Mouse (Mus musculus): Measurements from ENCODE around the gene Zan.

The Zan gene

DNA sequence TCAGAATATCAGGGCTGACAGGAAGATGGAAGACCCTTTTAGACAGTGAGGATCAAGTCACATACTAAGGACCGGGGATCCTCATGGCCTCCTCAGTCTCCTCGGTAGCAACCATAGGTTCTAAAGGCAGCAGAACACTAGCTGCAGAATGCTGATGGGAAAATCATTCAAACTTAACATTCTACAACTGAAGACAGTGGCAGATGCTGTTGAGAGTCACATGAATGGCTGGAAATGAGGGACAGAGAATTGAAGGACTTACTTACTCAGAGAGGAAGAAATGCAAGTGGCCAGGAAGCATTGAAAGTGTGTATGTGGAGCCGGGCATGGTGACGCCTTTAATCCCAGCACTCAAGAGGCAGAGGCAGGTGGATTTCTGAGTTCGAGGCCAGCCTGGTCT is at the start of gene Zan:
TSS of gene Zan (minus strand) at position 101 of the 400 bp plus-strand sequence.
- DNase-seq (ENCODE audit: low read depth, low spot score), result no peak

DNA sequence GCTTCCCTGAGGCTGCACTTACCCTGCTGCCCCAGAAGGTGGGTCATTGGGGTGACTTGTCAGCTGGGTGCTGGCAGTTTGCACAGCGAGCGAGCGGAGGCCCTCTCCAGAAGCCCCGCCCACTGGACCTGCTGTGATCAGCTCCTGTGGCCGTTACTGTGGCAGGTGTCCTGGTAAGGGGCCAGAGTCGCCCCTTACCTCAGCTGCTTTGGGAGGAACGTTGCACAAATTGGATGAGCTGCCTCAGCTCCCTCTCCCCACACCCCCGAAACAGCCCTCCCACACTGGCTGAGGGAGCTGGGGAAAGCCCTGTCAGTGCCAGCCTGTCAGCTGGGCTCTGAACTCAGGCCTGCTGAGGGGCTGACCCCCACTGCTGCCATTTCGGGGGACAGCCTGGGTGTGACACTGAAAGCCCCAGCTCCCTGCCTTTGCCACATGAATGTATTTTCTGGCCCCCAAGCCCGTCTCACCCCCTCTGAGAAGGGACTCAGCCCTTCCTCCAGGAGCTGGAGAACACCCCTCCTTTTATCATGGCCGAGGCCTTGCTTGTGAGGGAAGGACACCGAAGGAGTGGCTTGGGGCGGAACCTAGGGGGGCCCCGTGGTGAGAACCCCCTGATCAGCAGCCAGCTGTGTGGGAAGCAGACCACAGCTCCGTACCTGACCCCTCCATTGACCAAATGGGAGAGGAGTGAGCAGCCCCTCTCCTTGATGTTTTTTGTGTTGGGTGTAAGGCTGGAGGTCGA is 49.5 kb upstream of the Zan start:
- DNase-seq (ENCODE audit: low read depth, low spot score), result no peak

DNA sequence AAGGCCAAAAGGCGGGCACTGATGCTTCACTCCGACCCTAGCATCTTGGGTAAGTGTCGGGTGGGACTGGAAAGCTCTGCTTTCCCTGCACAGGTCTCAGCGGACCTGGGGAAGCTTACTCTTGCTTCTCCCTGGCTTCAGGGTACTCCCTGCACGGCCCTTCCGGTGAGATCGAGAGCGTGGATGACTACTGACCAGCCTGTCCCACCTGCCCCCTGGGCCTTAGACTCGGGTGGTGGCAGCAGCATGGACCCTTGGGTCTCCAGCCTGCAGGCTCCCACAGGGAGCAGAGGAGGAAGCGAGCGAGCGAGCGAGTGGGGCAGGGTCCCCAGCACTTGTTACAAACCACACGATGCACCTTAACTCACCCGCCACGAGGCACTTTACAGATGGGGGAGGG is 48.6 kb upstream of the Zan start:
- DNase-seq (ENCODE audit: low read depth, low spot score), result no peak

- DNase-seq (ENCODE audit: low read depth, low spot score), result no peak
Measured at GRCm38 (mm10) chr5:137524671-137525070, 47.8 kb upstream of the Zan start.

DNA sequence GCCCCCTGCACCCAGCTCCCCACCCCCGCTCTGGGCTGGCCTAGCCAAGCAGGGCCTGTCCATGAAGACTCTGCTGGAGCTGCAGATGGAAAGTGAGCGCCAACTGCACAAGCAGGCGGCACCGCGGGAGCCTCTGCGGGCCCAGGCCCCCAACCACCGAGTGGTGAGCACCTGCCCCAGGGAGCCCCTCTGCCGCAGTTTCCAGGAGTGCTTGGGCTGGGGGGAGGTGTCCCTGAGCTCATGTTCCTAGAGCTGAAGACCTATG is 47.3 kb upstream of the Zan start:
- no peak for DNase-seq (ENCODE audit: low read depth, low spot score)

GRCm38 (mm10) chr5:137523396-137524250 is 46.8 kb upstream of the Zan start:
- no peak for DNase-seq (ENCODE audit: low read depth, low spot score)

GRCm38 (mm10) chr5:137522711-137523110 is 45.8 kb upstream of the Zan start:
- DNase-seq (ENCODE audit: low read depth, low spot score), result no peak

DNA sequence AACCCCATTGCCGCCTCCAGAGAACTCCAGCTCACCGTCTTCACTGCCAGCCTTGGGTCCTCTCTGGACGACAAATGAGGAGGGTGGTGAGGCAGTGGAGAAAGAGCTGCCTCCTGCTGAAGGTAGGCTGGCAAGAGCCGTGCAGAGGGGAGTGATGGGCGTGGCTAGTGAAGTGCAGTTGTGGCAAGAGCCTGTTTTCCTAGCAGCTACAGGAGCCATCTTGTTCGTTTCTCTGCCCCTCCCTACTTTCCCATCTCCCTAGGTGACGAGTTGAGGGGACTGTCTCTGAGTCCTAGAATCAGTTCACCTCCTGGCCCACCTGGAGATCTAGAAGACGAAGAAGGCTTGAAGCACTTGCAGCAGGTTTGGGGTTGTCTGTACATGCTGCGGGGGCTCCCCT is 45.0 kb upstream of the Zan start:
- no peak for DNase-seq (ENCODE audit: low read depth, low spot score)

GRCm38 (mm10) chr5:137519691-137520550 is 43.1 kb upstream of the Zan start:
- DNase-seq (ENCODE audit: low read depth, low spot score), result no peak

DNA sequence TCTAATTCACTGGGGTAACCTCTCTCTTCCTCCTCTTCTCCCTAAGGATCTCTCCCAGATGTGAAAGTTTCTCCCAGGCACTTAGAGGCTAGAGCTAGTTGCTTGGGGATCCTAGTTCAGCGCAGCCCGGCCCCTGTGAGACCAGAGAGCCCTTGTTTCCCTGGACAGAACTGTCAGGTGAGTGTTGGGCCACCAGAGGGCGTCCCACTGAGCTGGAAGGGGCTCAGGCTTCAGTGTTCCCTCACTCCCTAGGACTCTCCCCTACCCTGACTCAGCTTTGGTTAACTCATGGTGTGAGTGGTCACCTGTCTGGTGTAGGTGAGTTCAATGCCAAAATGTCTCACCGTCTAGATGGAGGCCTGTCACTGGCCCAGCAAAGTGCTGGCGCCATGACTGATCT is 41.6 kb upstream of the Zan start, which contains the start of gene Gigyf1:
TSS of gene Gigyf1 (plus strand) at position 113 of the 400 bp plus-strand sequence.
- no peak for DNase-seq (ENCODE audit: low read depth, low spot score)

DNA sequence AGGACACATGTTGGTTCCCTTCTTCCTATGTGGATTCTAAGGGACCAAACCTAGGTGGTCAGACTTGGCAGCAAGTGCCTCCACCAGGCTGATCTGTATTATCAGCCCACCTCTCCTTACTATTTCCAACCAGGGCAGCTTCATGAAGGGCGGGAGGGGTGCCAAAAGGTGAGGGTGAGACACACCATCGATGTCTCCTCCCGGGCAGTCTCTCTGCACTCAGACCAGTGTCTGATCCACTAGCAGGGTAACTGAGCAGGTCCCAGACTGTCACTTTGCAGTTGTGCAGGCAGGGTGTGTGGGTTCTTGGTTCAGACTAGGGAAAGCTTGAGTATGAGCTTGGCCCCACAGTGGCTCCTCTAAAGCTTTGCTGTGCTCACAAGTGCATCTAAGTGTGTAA is 37.9 kb upstream of the Zan start:
- DNase-seq (ENCODE audit: low read depth, low spot score), result no peak

- no peak for DNase-seq (ENCODE audit: low read depth, low spot score)
Measured at GRCm38 (mm10) chr5:137513951-137514721, 37.3 kb upstream of the Zan start.

- no peak for DNase-seq (ENCODE audit: low read depth, low spot score)
Measured at GRCm38 (mm10) chr5:137512847-137513794, 36.3 kb upstream of the Zan start.

- DNase-seq (ENCODE audit: low read depth, low spot score), result no peak
Measured at GRCm38 (mm10) chr5:137511706-137512105, 34.8 kb upstream of the Zan start.

- DNase-seq (ENCODE audit: low read depth, low spot score), result no peak
Measured at GRCm38 (mm10) chr5:137510573-137511390, 33.9 kb upstream of the Zan start.

DNA sequence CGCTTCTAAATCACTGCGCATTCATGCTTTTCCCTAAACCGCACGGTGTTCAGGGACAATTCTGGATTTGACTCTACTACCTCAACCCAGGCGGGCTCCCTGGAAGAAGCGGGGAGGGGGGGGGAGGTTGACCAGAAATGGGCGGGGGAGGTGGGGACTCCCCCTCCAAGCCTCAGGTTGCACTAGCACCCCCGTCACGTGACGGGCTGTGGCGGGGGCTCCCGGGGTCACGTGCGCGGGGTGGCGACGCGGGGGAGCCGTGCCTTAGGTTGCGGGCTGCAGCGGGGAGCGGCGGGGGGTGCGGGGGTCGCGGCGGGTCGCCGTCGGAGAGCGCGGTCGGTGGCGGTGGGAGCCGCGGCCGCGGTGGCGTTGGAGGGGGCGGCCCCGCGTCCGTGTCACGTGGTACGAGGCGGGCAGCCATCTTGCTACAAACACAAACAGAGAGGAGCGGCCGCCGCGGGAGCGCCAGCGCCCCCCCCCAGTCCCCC is 33.2 kb upstream of the Zan start:
- no peak for DNase-seq (ENCODE audit: low read depth, low spot score)

DNA sequence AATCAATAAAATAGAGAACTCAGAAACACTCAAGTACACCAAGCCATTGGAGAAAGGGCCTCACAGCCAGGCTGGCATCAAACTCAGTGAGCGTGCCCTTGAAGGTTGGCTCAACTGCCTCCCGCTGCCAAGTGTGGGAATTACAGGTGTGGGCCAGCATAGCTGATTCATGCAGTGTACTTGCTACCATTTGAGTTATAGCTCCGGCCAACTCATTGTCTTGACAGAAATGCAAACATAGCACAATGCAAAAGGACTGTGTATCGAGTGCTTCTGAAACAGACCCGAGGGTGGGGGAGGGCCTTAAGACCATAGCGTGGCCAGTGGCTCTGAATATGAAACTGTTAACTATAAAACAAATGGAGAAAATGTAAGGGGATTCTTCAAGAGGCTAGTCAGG is 27.2 kb upstream of the Zan start:
- DNase-seq (ENCODE audit: low read depth, low spot score), result no peak

DNA sequence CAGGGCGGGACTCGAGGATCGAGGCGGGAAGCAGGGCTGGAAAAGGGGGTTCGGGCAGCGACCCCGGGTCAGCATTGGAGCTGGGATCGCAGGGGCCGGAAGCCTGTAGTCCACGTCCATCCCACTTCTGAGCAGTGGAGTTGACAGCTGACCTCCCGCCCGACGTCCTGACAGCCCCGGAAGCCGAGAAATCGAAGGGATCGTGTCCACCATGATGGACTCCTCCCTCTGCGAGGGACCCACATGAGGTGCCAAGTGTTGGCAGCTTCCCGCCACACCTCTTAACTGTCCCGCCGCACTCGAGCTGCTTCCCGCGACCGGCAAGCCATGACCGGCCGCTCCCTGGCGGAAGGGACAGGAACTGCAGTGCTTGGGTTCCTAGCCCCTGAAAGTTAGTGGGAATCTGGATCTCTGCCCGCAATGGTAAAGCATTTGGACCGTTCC is 25.8 kb upstream of the Zan start:
- DNase-seq (ENCODE audit: low read depth, low spot score), result peak; percentile 47

Measured in brain, embryonic 18.5 days (tissue).